Mouse (Mus musculus): ENCODE data around the gene Pram1.

The Pram1 gene

DNA sequence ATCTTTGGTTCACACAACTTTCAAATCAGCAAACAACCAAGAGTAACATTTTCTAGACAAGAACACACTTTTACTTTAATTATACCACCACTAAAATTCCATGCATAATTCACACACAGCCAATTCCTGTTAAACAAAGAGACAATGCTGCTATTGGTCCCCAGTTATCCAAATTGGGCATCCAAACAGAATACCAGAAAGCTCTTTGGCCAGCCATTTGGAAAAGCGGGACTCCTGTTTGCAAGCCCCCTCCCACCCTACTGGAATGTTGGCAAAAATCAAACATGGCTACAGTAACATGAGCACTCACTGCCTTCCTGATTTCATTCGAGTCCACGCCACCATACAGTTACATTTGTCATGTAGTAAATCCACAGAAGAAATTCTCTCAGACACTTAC lies 31.8 kb downstream of the Pram1 start:
- no peak for DNase-seq (ENCODE audit: low read depth, low spot score)

DNA sequence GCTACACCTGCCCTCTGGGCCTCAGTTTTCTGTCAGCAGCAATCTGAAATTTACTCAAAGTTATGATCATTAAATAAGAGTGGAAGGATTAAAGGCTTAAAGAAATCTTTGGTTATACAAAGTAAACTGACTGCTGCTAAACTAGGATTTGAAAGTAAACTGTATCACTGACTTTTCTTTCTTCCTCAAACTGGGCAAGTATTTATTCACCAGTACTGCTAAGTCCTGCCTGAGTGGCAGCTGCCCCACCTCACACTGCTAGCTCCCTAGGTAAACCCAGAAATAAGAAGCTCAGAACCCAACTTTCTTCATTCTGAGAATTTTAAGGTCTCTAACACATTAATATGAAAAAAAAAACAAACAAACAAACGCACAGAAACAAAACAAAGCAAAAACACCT lies 36.0 kb downstream of the Pram1 start:
- no peak for DNase-seq (ENCODE audit: low read depth, low spot score)

DNA sequence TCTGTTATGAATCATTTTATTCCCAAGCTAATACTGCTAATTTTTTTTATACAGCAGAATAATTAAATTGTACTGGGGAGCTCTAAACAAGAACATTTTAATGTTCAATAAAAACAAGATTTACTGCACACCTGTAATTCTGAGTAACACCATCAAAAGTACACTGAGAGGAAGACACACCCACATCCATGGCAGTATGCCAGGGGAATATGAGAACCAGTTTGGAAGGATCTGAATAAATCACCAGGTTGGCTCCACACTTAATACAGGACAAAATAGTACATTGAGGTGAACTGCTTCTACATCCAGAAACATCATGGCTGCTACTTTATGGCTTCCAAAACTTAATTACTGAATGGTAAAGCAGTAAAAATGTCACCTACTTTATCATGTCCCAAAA lies 37.6 kb downstream of the Pram1 start:
- no peak for DNase-seq (ENCODE audit: low read depth, low spot score)

DNA sequence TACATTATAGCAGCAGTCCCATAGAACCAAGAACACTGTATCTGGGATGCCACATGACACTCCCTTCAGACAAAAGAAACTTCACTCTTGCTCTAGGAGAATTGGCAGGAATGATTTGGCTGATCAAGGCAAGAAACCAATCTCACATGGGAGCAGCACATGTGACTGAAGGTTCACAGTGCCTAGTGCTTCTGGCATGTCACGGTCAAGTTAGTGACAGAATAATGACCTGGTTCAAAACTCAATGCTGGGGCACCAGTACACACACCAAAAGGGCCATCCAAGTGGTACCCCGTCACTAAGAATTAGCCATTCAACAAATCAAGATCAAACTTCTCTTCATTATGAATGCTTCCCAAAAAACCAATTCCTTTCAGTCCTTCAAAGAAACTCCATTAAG lies 38.2 kb downstream of the Pram1 start:
- no peak for DNase-seq (ENCODE audit: low read depth, low spot score)

DNA sequence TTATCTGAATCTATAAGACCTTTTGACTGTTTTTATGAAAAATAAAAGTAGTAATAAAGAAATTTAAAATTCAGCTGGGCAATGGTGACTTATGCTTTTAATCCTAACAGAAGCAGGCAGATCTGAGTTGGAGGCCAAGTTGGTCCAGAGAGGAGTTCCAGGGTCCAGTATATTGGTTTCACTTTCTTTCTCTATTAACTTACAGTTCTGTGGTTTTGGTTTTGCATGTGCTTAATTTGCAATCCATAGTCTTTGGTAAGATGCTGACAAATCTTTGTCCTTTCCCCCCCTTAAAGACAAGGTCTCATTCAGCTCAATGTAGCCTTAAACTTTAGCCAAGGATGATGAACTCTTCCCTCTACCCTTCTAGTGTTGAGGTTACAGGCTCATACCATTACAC lies 40.9 kb downstream of the Pram1 start:
- no peak for DNase-seq (ENCODE audit: low read depth, low spot score)

DNA sequence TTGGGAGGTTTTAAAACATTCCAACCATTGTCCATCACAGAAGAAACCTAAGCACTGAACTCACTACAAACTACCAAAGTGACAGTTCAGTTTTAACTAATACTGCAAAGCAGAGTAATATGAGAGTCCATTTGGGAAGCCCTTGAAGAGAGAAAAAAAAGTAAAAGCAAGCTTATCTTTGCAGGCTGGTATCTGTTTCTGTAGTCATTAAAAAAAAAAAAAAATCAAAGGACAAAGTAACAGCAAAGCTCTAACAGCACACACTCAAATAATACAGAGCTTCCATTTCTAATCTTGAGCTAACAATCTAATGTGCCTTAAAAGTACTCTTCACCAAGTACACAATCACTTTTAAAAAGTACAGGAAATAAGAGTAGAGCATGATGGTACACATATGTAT lies 43.9 kb downstream of the Pram1 start:
- no peak for DNase-seq (ENCODE audit: low read depth, low spot score)

DNA sequence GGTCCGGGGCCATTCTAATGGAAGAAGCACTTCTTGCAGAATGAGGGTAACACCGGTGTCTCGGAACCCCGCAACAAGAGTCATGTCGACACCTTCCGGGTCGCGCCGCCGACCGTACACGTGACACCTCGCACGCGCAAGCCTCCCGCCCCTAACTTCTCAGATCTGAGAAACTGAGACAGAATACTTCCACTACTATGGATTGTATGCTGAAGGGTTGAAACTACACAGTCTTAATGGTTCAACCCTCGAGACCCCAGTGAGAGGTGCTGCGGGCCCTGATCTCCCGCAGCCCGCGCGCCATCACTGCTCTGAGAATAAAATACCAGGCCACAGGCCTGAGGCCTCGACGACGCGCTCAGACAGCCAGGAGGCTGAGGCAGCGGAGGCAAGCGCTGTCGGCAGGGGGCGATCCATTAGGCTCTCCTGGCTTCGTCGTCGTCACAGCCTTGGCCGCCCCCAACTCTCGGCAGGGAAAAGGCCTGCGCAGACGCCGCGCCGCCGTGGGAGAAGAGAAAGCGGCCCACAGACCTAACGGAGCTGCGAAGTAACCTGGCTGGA lies 46.9 kb downstream of the Pram1 start:
- peak; percentile 68 for DNase-seq (ENCODE audit: low read depth, low spot score)

DNA sequence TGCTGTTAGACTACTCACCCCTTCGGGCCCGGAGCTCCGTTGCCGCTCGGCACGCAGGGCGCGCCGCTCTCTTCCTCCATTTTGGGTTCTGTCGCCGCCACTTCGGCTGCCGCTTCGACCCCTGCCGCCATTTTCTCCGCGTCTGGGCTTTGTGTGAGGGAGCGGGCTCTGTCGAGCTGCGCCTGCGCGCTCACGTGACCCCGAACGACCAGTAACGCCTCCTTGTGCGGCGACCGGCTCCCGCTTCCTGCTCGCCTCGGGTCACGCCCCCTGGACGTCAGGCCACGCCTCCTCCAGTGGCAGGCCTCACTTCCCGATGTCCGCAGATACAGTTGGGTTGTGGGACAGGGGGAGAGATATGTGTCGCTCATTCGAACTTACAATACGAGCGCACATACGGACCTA lies 47.4 kb downstream of the Pram1 start:
- peak; percentile 98 for DNase-seq (ENCODE audit: low read depth, low spot score)

DNA sequence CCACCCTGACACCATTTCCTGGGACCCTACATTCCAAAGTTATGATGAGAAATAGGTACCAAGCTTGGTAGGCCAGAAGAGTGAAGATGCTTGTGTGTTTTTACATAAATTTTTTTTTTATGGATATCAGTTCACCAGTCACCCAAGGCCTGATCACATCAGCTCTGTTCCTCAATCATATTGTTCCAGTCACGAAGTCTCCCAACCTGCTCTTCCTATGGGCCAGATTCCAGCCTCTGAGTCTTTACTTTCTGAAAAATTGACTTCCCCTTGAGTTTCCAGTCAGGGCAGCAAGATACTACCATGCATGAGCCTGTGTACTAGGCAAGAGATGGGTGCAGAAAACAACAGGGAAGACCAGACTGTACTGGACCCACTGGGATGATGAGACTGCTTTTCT lies 48.9 kb downstream of the Pram1 start, which contains the start of gene Hnrnpm:
Gene Hnrnpm, minus strand, starts transcription at position 101 of the 400 bp plus-strand sequence.
- no peak for DNase-seq (ENCODE audit: low read depth, low spot score)
